Mouse (Mus musculus): ENCODE results near the gene Psenen.

The Psenen gene

GRCm38 (mm10) chr7:30563117-30563905 lies at the start of gene Psenen, which contains the start of the genes U2af1l4 and Gm49396:
Gene Psenen (minus strand): TSS chr7:30563627.
Gene U2af1l4 (plus strand): TSS chr7:30563301.
Gene Gm49396 (plus strand): TSS chr7:30563344.
- DNase-seq, result peak; percentile 93

- DNase-seq, result no peak
Observed at GRCm38 (mm10) chr7:30612654-30613402, 49.4 kb upstream of the Psenen start, which contains the start of gene Upk1a. Gene Upk1a (minus strand): TSS chr7:30612847.

GRCm38 (mm10) chr7:30610043-30610442 lies 46.6 kb upstream of the Psenen start:
- no peak for DNase-seq

- DNase-seq, result no peak
Observed at GRCm38 (mm10) chr7:30608476-30608875, 45.0 kb upstream of the Psenen start.

- DNase-seq, result no peak
Observed at GRCm38 (mm10) chr7:30607706-30608309, 44.4 kb upstream of the Psenen start.

- DNase-seq, result no peak
Observed at GRCm38 (mm10) chr7:30604944-30605343, 41.5 kb upstream of the Psenen start.

- no peak for DNase-seq
Observed at GRCm38 (mm10) chr7:30604424-30604823, 41.0 kb upstream of the Psenen start.

GRCm38 (mm10) chr7:30602583-30602982 lies 39.2 kb upstream of the Psenen start:
- DNase-seq, result no peak

- no peak for DNase-seq
Observed at GRCm38 (mm10) chr7:30600651-30601050, 37.2 kb upstream of the Psenen start.

GRCm38 (mm10) chr7:30599933-30600353 lies 36.5 kb upstream of the Psenen start:
- peak; percentile 92 for DNase-seq

GRCm38 (mm10) chr7:30598786-30599185 lies 35.4 kb upstream of the Psenen start, which contains the start of gene Zbtb32:
Gene Zbtb32 (minus strand): TSS chr7:30598909.
- no peak for DNase-seq

GRCm38 (mm10) chr7:30596811-30597210 lies 33.4 kb upstream of the Psenen start:
- no peak for DNase-seq

- no peak for DNase-seq
Observed at GRCm38 (mm10) chr7:30596093-30596492, 32.7 kb upstream of the Psenen start.

GRCm38 (mm10) chr7:30594510-30595024 lies 31.1 kb upstream of the Psenen start:
- no peak for DNase-seq

- no peak for DNase-seq
Observed at GRCm38 (mm10) chr7:30593579-30594509, 30.4 kb upstream of the Psenen start.

- no peak for DNase-seq
Observed at GRCm38 (mm10) chr7:30592772-30593423, 29.5 kb upstream of the Psenen start.

- DNase-seq, result no peak
Observed at GRCm38 (mm10) chr7:30591605-30591951, 28.2 kb upstream of the Psenen start.

GRCm38 (mm10) chr7:30590927-30591604 lies 27.6 kb upstream of the Psenen start:
- DNase-seq, result no peak

- DNase-seq, result peak; percentile 83
Observed at GRCm38 (mm10) chr7:30589435-30590301, 26.2 kb upstream of the Psenen start.

Data from cerebellum, adult 8-10 months (tissue).